Mouse (Mus musculus) adipose tissue, adult 10 weeks (tissue): ENCODE measurements around the gene Gfra1. TPM values are rescaled to one million over a fixed set of nuclear protein-coding genes. Genes with fewer than 3 reads are reported as not detected.

Experiments used
- polyA plus RNA-seq: library from polyadenylated mRNA; stranded (reverse); fragments of 350-450 nt; fragmentation: Illumina TruSeq; extraction: RNeasy Lipid Tissue Mini Kit (QIAGEN cat#74804); gene quantifications from one replicate; pipeline ENCODE4 v1.2.3, GENCODE M21; 2014; ENCODE audit warnings: low read depth, low replicate concordance

Gene Gfra1
- 107 TPM for polyA plus RNA-seq

DNA sequence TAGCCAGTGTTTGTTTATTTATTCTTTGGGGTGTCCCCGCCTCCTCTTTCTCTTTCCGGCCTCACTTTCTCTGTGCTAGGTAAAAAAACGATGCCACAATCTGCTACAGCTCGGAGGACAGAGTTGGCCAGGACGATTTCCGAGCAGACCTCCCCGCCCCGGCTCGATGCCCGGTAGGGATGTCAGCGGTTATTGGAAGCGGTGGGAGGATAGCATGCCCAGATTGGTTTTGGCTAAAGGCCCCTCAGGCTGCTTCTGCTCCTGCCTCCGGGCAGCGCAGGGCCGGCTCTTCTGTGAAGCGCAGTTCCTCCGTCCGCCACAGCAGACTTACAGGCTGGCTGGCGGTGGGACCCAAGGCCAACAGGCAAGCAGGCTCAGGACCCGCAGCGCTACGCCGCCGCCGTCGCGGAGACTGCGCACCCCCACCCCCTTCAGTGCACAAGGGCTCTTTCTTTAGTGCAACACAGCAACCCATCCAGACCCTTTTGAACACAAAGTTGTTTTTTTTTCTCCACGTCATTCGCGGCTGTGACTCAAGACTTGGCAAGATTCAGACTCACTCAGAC lies at the start of gene Gfra1:
TSS of gene Gfra1 (minus strand) at position 414 of the 566 bp plus-strand sequence.

Other genes with a start within 250 kb of the Gfra1 start
- 0.68 TPM for gene Ccdc172, start 56.1 kb upstream of the Gfra1 start, polyA plus RNA-seq
- gene Pnlip, start 196.6 kb upstream of the Gfra1 start, polyA plus RNA-seq: 0.62 TPM